Mouse (Mus musculus) MEL (cell line): ENCODE measurements around the gene Paqr4.

Experiments used
- CTCF ChIP-seq, 3 experiments: IDR thresholded peaks in 2 of 3; conservative IDR thresholded peaks in 1 of 3; 2 replicates each; pipeline ENCODE4 v1.5.1; 2011 to 2012; ENCODE audit warnings: low read length in 3 of 3, low read depth in 2 of 3, mild to moderate bottlenecking in 2 of 3, improper control_type of control experiment in 1 of 3, inconsistent platforms in 1 of 3, mixed read lengths in 1 of 3, moderate library complexity in 1 of 3; ENCODE audit not compliant: control insufficient read depth in 1 of 3, insufficient read depth in 1 of 3, poor library complexity in 1 of 3, severe bottlenecking in 1 of 3
- E2F4 ChIP-seq: IDR thresholded peaks from 2 replicates; pipeline ENCODE4 v1.6.1; 2011; ENCODE audit warnings: low read depth, low read length, improper control_type of control experiment, borderline replicate concordance
- HCFC1 ChIP-seq: IDR thresholded peaks from 2 replicates; pipeline ENCODE4 v1.6.1; 2012; ENCODE audit warnings: low read depth, mild to moderate bottlenecking, inconsistent platforms, low read length, improper control_type of control experiment, moderate library complexity
- JUND ChIP-seq: IDR thresholded peaks from 2 replicates; pipeline ENCODE4 v1.6.1; 2011; ENCODE audit warnings: low read depth, mild to moderate bottlenecking, improper control_type of control experiment, low read length
- KAT2A ChIP-seq: conservative IDR thresholded peaks from 2 replicates; pipeline ENCODE4 v1.6.1; 2012; ENCODE audit warnings: low read depth, low read length, improper control_type of control experiment, inconsistent platforms
- MAX ChIP-seq: IDR thresholded peaks from 2 replicates; pipeline ENCODE4 v1.6.1; 2011; ENCODE audit warnings: low read length, improper control_type of control experiment
- MYB ChIP-seq: IDR thresholded peaks from 2 replicates; pipeline ENCODE4 v1.6.1; 2011; ENCODE audit warnings: mild to moderate bottlenecking, low read depth, low read length, improper control_type of control experiment
- POLR2A ChIP-seq, 2 experiments: IDR thresholded peaks; 2 replicates each; pipeline ENCODE4 v1.6.1; 2011 to 2012; ENCODE audit warnings: low read length in 2 of 2, mild to moderate bottlenecking in 2 of 2, control low read depth in 1 of 2, improper control_type of control experiment in 1 of 2, low read depth in 1 of 2, moderate library complexity in 1 of 2; ENCODE audit not compliant: control insufficient read depth in 1 of 2, insufficient read depth in 1 of 2, poor library complexity in 1 of 2
- POLR2AphosphoS2 ChIP-seq: IDR thresholded peaks from 2 replicates; pipeline ENCODE4 v1.6.1; 2011; ENCODE audit warnings: low read length, improper control_type of control experiment
- SIN3A ChIP-seq: IDR thresholded peaks from 2 replicates; pipeline ENCODE4 v1.6.1; 2012; ENCODE audit warnings: low read length, improper control_type of control experiment, inconsistent platforms
- TBP ChIP-seq: IDR thresholded peaks from 2 replicates; pipeline ENCODE4 v1.8.0; 2011; ENCODE audit warnings: low read depth, low read length, improper control_type of control experiment
- ZC3H11A ChIP-seq: IDR thresholded peaks from 2 replicates; pipeline ENCODE4 v1.6.1; 2012; ENCODE audit warnings: low read depth, mild to moderate bottlenecking, inconsistent platforms, low read length, improper control_type of control experiment
- ZMIZ1 ChIP-seq: IDR thresholded peaks from 2 replicates; pipeline ENCODE4 v1.6.1; 2012; ENCODE audit warnings: low read depth, mild to moderate bottlenecking, inconsistent platforms, low read length, improper control_type of control experiment, moderate library complexity

DNA sequence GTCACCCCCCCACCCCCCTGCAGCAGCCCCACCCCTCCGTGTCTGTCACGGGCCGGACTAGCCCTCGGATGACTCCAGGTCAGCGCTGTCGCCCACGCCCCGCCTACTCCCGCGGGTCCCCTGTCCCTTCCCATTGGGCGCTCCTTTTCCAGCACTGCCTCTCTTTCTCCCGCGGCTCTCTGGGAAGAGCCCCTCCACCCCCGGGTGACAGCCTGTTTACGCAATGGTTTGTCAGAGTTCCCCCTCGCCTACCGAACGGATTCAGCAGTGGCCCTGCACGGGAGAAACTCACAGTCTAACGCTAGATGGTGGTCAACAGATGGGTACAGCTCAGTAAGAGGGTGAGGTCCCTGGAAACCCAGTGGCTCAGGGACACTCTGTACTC is 13.9 kb downstream of the Paqr4 start:
- TF ChIP-seq POLR2A (IDR thresholded peaks at IDR 0.05; ENCODE audit: control insufficient read depth in 1 of 2, insufficient read depth in 1 of 2, low read depth in 1 of 2, low read length in 2 of 2, poor library complexity in 1 of 2) (0 out of 4 replicates have a peak, but pooled peaks of 1 of the 2 experiments have one; percentile 10), SIN3A (no peak; the same call in 1 of the 2 replicates), KAT2A (no peak), HCFC1 (no peak), POLR2AphosphoS2 (no peak), CTCF (IDR thresholded peaks at IDR 0.05 in 2 of 3, conservative IDR thresholded peaks at IDR 0.05 in 1 of 3; ENCODE audit: control insufficient read depth in 1 of 3, insufficient read depth in 1 of 3, low read depth in 2 of 3, low read length in 3 of 3, poor library complexity in 1 of 3, severe bottlenecking in 1 of 3) (no peak), MYB (no peak), MAX (no peak), E2F4 (no peak), ZC3H11A (no peak), TBP (no peak), ZMIZ1 (no peak), JUND (no peak)
